Mouse (Mus musculus) G1E (cell line): ENCODE results near the gene Ccpg1os.

Source experiments
- CTCF ChIP-seq: IDR thresholded peaks from 2 replicates; pipeline ENCODE4 v1.5.1; 2012; ENCODE audit warnings: low read depth, low read length, inconsistent platforms, mixed read lengths
- GATA1 ChIP-seq: IDR thresholded peaks from 2 replicates; pipeline ENCODE4 v1.6.1; 2012; ENCODE audit warnings: borderline replicate concordance, low read length, inconsistent platforms, mixed read lengths
- TAL1 ChIP-seq: conservative IDR thresholded peaks from 2 replicates; pipeline ENCODE4 v1.6.1; 2012; ENCODE audit warnings: low read depth, low read length, inconsistent platforms, mixed read lengths

GRCm38 (mm10) chr9:73000487-73000886 is 15.3 kb upstream of the Ccpg1os start:
- TF ChIP-seq CTCF (no peak), TAL1 (no peak), GATA1 (no peak)
